Mouse (Mus musculus) stomach, postnatal 0 days (tissue): ENCODE data around the gene Olfr1446. TPM values are rescaled to one million over a fixed set of nuclear protein-coding genes. Genes with fewer than 3 reads are reported as not detected.

Source experiments
- ATAC-seq: fragments of 200-750 bp; cut with Nextera tagmentation; 2 replicates; pipeline ENCODE4 v1.8.0; 2017; ENCODE audit not compliant: low FRiP score, low TSS enrichment
- DNase-seq: peaks from one replicate; pipeline ENCODE4 v3.0.0-alpha.2; 2016; ENCODE audit warnings: low spot score
- H3K27ac ChIP-seq: fragments of 300-500 bp; sonication (generic); replicated peaks from 2 replicates; pipeline ENCODE4 v1.5.1; 2014; ENCODE audit warnings: mild to moderate bottlenecking, control low read depth
- H3K27me3 ChIP-seq: fragments of 300-500 bp; sonication (generic); 2 replicates; pipeline ENCODE4 v1.6.1; 2014; ENCODE audit warnings: low read length; ENCODE audit not compliant: control insufficient read depth, insufficient read depth
- H3K36me3 ChIP-seq: fragments of 300-500 bp; sonication (generic); 2 replicates; pipeline ENCODE4 v1.6.1; 2014; ENCODE audit warnings: low read length, mixed read lengths; ENCODE audit not compliant: control insufficient read depth, insufficient read depth
- H3K4me1 ChIP-seq: fragments of 300-500 bp; sonication (generic); replicated peaks from 2 replicates; pipeline ENCODE4 v1.6.1; 2014; ENCODE audit warnings: antibody characterized with exemption; ENCODE audit not compliant: control insufficient read depth, insufficient read depth
- H3K4me2 ChIP-seq: fragments of 300-500 bp; sonication (generic); replicated peaks from 2 replicates; pipeline ENCODE4 v1.6.1; 2014; ENCODE audit warnings: low read depth, mild to moderate bottlenecking, control low read depth, moderate library complexity
- H3K4me3 ChIP-seq: fragments of 300-500 bp; sonication (generic); 2 replicates; pipeline ENCODE4 v1.5.1; 2014; ENCODE audit warnings: low read depth, low read length, control low read depth
- H3K9ac ChIP-seq: fragments of 300-500 bp; sonication (generic); 2 replicates; pipeline ENCODE4 v1.6.1; 2014; ENCODE audit warnings: mild to moderate bottlenecking, low read length, control low read depth, mixed read lengths
- H3K9me3 ChIP-seq: fragments of 300-500 bp; sonication (generic); 2 replicates; pipeline ENCODE4 v1.6.1; 2016; ENCODE audit warnings: low read length; ENCODE audit not compliant: control insufficient read depth
- CTCF ChIP-seq: IDR thresholded peaks from 2 replicates; pipeline ENCODE4 v1.5.1; 2016; ENCODE audit warnings: antibody characterized with exemption, low read depth, mild to moderate bottlenecking, moderate library complexity
- EP300 ChIP-seq: optimal IDR thresholded peaks from 2 replicates; pipeline ENCODE3; 2016; ENCODE audit warnings: antibody characterized with exemption
- WGBS: fragments of 180-500 bp; shearing (Covaris S2); extraction: QIAGEN DNeasy Blood & Tissue Kit; methylation state at CpG from one replicate; pipeline ENCODE4 v1.1.7; 2014; 5-methylcytosine and 5-hydroxymethylcytosine counted together
- polyA plus RNA-seq: library from polyadenylated mRNA; unstranded; fragments of >200 nt; fragmentation: Nextera tagmentation; extraction: Ambion mirVana; gene quantifications from 2 replicates; pipeline ENCODE4 v1.2.1, GENCODE M21; 2015

The Olfr1446 gene
- polyA plus RNA-seq, 1 experiment from 2014 or later = not detected

GRCm38 (mm10) chr19:12846382-12846781 is 46.9 kb downstream of the Olfr1446 start, which contains the start of gene Gm5244:
Gm5244 (plus strand) TSS chr19:12846682.
- no peak for ATAC-seq

DNA sequence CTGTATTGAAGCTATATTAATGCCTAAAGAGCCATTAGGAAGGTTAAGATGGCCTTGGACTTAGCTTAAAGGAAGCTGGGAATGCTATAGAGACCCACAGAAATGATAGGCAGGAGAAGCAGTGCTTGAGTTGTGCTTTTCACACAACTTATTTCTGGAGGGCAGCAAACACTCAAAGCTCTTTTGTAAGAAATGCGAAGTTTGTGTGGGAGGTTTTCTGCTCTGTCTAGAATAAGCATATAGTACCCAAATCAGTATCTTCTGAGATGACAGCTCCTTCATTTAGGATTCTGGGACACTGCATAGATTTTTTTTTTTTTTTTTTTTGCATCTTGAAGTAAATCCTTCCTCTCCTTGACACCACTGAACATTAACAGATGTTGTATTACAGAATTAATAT is 54.8 kb downstream of the Olfr1446 start:
- Histone ChIP-seq H3K27me3 (no peaks in the 10 kb centered on the region), H3K36me3 (no peaks in the 10 kb centered on the region), H3K9me3 (no peaks in the 10 kb centered on the region), H3K4me1 (no peaks in the 10 kb centered on the region), H3K27ac (no peak overlapping the region), H3K4me2 (no peak overlapping the region), H3K9ac (no peak overlapping the region), H3K4me3 (no peak overlapping the region)
- TF ChIP-seq EP300 = no peak
- no peak for TF ChIP-seq CTCF
- DNase-seq (no peak), ATAC-seq (no peak)
- 85% methylated on average over 1 of the region's 1 CpGs for WGBS

More at GRCm38 (mm10) chr19:12846382-12846781, 46.9 kb downstream of the Olfr1446 start, which contains the start of gene Gm5244:
- no peak for DNase-seq
- Histone ChIP-seq H3K9ac (no peak within 1 kb of the TSS), H3K36me3 (no peaks in the 10 kb centered on the region), H3K27ac (no peak within 1 kb of the TSS), H3K27me3 (no peaks in the 10 kb centered on the region), H3K4me2 (no peak within 1 kb of the TSS), H3K9me3 (no peaks in the 10 kb centered on the region), H3K4me3 (no peak within 1 kb of the TSS), H3K4me1 (no peaks in the 10 kb centered on the region)
- TF ChIP-seq EP300 (no peak), CTCF (no peak)

Other genes starting within 250 kb of the Olfr1446 start
- gene Olfr1442, start 223.1 kb downstream of the Olfr1446 start, polyA plus RNA-seq = not detected in 2 replicates
- not detected in 2 replicates for gene Olfr1443, start 215.4 kb downstream of the Olfr1446 start, polyA plus RNA-seq
- not detected in 2 replicates for gene Keg1, start 197.7 kb downstream of the Olfr1446 start, polyA plus RNA-seq
- gene Cntf, start 127.9 kb downstream of the Olfr1446 start, polyA plus RNA-seq = 0.55 and 0.61 TPM in 2 replicates
- gene Zfp91, start 97.4 kb downstream of the Olfr1446 start, polyA plus RNA-seq = 8.6 and 8.9 TPM in 2 replicates
- 1.5 and 1.7 TPM in 2 replicates for gene Lpxn, start 97.3 kb downstream of the Olfr1446 start, polyA plus RNA-seq
- not detected in 2 replicates for gene Gm5244, start 46.8 kb downstream of the Olfr1446 start, polyA plus RNA-seq
- not detected in 2 replicates for gene Olfr1444, start 36.2 kb downstream of the Olfr1446 start, polyA plus RNA-seq
- gene Olfr1445, start 9.7 kb downstream of the Olfr1446 start, polyA plus RNA-seq = not detected in 2 replicates
- gene Olfr1447, start 10.2 kb upstream of the Olfr1446 start, polyA plus RNA-seq = not detected in 2 replicates
- gene Olfr1448, start 30.9 kb upstream of the Olfr1446 start, polyA plus RNA-seq = not detected in 2 replicates
- not detected in 2 replicates for gene Olfr1449, start 37.3 kb upstream of the Olfr1446 start, polyA plus RNA-seq
- gene Olfr1450, start 56.7 kb upstream of the Olfr1446 start, polyA plus RNA-seq = not detected in 2 replicates
- gene Olfr1451, start 101.5 kb upstream of the Olfr1446 start, polyA plus RNA-seq = not detected in 2 replicates
- gene Olfr1453, start 134.8 kb upstream of the Olfr1446 start, polyA plus RNA-seq = not detected in 2 replicates
- not detected in 2 replicates for gene Olfr1454, start 167.1 kb upstream of the Olfr1446 start, polyA plus RNA-seq
- not detected in 2 replicates for gene Olfr1457, start 204.4 kb upstream of the Olfr1446 start, polyA plus RNA-seq
- gene Olfr1458, start 213.3 kb upstream of the Olfr1446 start, polyA plus RNA-seq = not detected in 2 replicates